Mouse (Mus musculus) embryo, embryonic 11.5 days (tissue): ENCODE measurements around the gene Srsf5.
A peak's percentile ranks its signal among the peaks of the same experiment; 100 is the strongest.

Experiments
- DNase-seq: peaks from one replicate; pipeline ENCODE4 v3.0.0-alpha.2; 2012; ENCODE audit warnings: low read depth, low spot score

Srsf5 gene

GRCm38 (mm10) chr12:80997652-80998051 is 52.3 kb downstream of the Srsf5 start:
- no peak for DNase-seq

- peak; percentile 37 for DNase-seq
Measured at GRCm38 (mm10) chr12:80998528-80999221, 53.4 kb downstream of the Srsf5 start.
